Mouse (Mus musculus) liver, embryonic 13.5 days (tissue): Measurements from ENCODE around the gene Eef2kmt. TPM values are rescaled to one million over a fixed set of nuclear protein-coding genes. Genes with fewer than 3 reads are reported as not detected.
"Not testable (repeated sequence)": the region's sequence is repeated elsewhere in the genome, so short reads cannot be mapped to it uniquely, and the experiment has no call there.

Experiments used
- ATAC-seq: fragments of 200-750 bp; cut with Nextera tagmentation; 2 replicates; pipeline ENCODE4 v1.8.0; 2017; ENCODE audit warnings: low read depth, mild to moderate bottlenecking, moderate number of reproducible peaks, moderate library complexity
- DNase-seq: peaks from one replicate; pipeline ENCODE4 v3.0.0; 2022
- H3K27ac ChIP-seq: fragments of 300-500 bp; sonication (generic); 2 replicates; pipeline ENCODE4 v1.5.1; 2015; ENCODE audit warnings: moderate library complexity, mild to moderate bottlenecking, inconsistent platforms
- H3K27me3 ChIP-seq: fragments of 300-500 bp; sonication (generic); 2 replicates; pipeline ENCODE4 v1.6.1; 2015; ENCODE audit warnings: mild to moderate bottlenecking, inconsistent platforms
- H3K36me3 ChIP-seq: fragments of 300-500 bp; sonication (generic); 2 replicates; pipeline ENCODE4 v1.6.1; 2015; ENCODE audit warnings: mild to moderate bottlenecking, inconsistent platforms
- H3K4me1 ChIP-seq: fragments of 300-500 bp; sonication (generic); replicated peaks from 2 replicates; pipeline ENCODE4 v1.6.1; 2015; ENCODE audit warnings: inconsistent platforms
- H3K4me2 ChIP-seq: fragments of 300-500 bp; sonication (generic); 2 replicates; pipeline ENCODE4 v1.6.1; 2015; ENCODE audit warnings: inconsistent platforms, mild to moderate bottlenecking, moderate library complexity
- H3K4me3 ChIP-seq: fragments of 300-500 bp; sonication (generic); replicated peaks from 2 replicates; pipeline ENCODE4 v1.5.1; 2015; ENCODE audit warnings: mild to moderate bottlenecking, inconsistent platforms
- H3K9ac ChIP-seq: fragments of 300-500 bp; sonication (generic); 2 replicates; pipeline ENCODE4 v1.6.1; 2015; ENCODE audit warnings: mild to moderate bottlenecking, inconsistent platforms
- H3K9me3 ChIP-seq: fragments of 300-500 bp; sonication (generic); replicated peaks from 2 replicates; pipeline ENCODE4 v1.6.1; 2016; ENCODE audit warnings: inconsistent platforms
- WGBS: fragments of 180-500 bp; shearing (Covaris S2); methylation state at CpG from one replicate; pipeline ENCODE4 v1.1.7; 2015; ENCODE audit not compliant: insufficient replicate concordance; 5-methylcytosine and 5-hydroxymethylcytosine counted together
- polyA plus RNA-seq: library from polyadenylated mRNA; unstranded; fragments of >200 nt; fragmentation: Nextera tagmentation; extraction: Ambion mirVana; gene quantifications from 2 replicates; pipeline ENCODE4 v1.2.1, GENCODE M21; 2015

Eef2kmt gene
- polyA plus RNA-seq, 1 experiment from 2014 or later, result 15.0 TPM

GRCm38 (mm10) chr16:5252260-5252659 is 3.5 kb downstream of the Eef2kmt start:
- Histone ChIP-seq H3K9me3 (no peaks in the 10 kb centered on the region), H3K9ac (no peak overlapping the region), H3K27me3 (no peaks in the 10 kb centered on the region), H3K27ac (no peak overlapping the region), H3K4me1 (peaks cover 24% of the 10 kb centered on the region), H3K36me3 (peaks cover 52% of the 10 kb centered on the region), H3K4me2 (no peak overlapping the region), H3K4me3 (no peak overlapping the region)
- WGBS, result 72% methylated on average over 2 of the region's 2 CpGs
- DNase-seq, result no peak
- no peak for ATAC-seq

DNA sequence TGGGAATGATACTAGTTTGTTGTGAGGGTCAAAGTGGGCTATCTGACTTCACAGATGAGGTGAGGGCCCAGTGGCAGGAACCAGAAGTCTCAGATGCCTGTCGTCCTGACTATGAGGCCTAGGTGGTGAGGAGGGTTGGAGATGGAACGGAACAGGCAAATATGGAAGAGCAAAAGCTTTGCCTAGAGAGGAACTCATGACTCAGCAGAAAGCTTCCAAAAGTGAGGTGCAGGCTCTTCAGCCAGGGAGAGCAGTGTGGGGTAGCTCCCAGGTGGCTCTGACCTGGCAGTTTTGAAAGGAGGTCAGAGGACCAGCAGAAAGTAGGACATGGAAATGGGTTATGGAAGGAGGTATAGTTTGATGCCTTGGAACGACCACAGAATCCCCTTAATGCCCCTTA is 4.9 kb downstream of the Eef2kmt start:
- H3K27me3 ChIP-seq, result no peaks in the 10 kb centered on the region
- ATAC-seq (no peak), DNase-seq (no peak)
- peaks cover 19% of the 10 kb centered on the region for H3K4me1 ChIP-seq
- H3K9me3 ChIP-seq, result no peaks in the 10 kb centered on the region
- no peak overlapping the region for H3K4me3 ChIP-seq
- H3K4me2 ChIP-seq, result no peak overlapping the region
- H3K36me3 ChIP-seq, result peaks cover 62% of the 10 kb centered on the region
- WGBS, result 77% methylated on average over 3 of the region's 3 CpGs
- H3K9ac ChIP-seq, result no peak overlapping the region
- H3K27ac ChIP-seq, result no peak overlapping the region

- no peaks in the 10 kb centered on the region for H3K4me1 ChIP-seq
- H3K27me3 ChIP-seq, result no peaks in the 10 kb centered on the region
- no peaks in the 10 kb centered on the region for H3K9me3 ChIP-seq
- H3K36me3 ChIP-seq, result peaks cover 93% of the 10 kb centered on the region
- no peak overlapping the region for H3K9ac ChIP-seq
- no peak overlapping the region for H3K4me3 ChIP-seq
- ATAC-seq, result no peak; the same call in 1 of the 2 replicates
- WGBS, result 44% methylated on average over 7 of the region's 7 CpGs
- no peak overlapping the region for H3K27ac ChIP-seq
- DNase-seq, result peak; percentile 49
- H3K4me2 ChIP-seq, result no peak overlapping the region
These were observed 11.4 kb downstream of the Eef2kmt start for GRCm38 (mm10) chr16:5244411-5244810.

DNA sequence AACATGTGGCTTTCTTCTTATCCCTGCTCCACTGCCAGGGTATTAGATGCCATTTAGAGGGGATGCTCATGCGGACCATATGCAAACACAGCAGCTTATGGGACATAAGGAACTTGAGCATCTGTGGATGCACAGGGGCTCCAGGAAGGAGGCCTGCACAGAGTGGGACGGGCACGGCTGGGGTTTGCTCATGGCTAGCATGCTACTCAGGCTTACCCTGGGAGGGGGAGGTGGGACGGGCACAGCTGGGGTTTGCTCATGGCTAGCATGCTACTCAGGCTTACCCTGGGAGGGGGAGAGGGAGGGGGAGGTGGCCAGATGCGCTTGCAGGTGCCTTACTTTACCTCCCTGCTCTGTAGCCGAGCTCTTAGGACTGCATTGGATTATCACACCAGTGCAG is 12.9 kb downstream of the Eef2kmt start:
- H3K4me1 ChIP-seq, result no peaks in the 10 kb centered on the region
- DNase-seq (no peak), ATAC-seq (no peak)
- no peak overlapping the region for H3K9ac ChIP-seq
- H3K9me3 ChIP-seq, result no peaks in the 10 kb centered on the region
- H3K4me3 ChIP-seq, result no peak overlapping the region
- 82% methylated on average over 6 of the region's 6 CpGs for WGBS
- peaks cover 93% of the 10 kb centered on the region for H3K36me3 ChIP-seq
- H3K27ac ChIP-seq, result no peak overlapping the region
- H3K4me2 ChIP-seq, result no peak overlapping the region
- H3K27me3 ChIP-seq, result no peaks in the 10 kb centered on the region

- Histone ChIP-seq H3K36me3 (peaks cover 89% of the 10 kb centered on the region), H3K4me1 (no peaks in the 10 kb centered on the region), H3K9ac (no peak overlapping the region), H3K9me3 (no peaks in the 10 kb centered on the region), H3K4me3 (no peak overlapping the region), H3K27ac (no peak overlapping the region), H3K27me3 (no peaks in the 10 kb centered on the region), H3K4me2 (no peak overlapping the region)
- no peak for ATAC-seq
- 80% methylated on average over 4 of the region's 4 CpGs for WGBS
- DNase-seq, result no peak
These were observed 13.4 kb downstream of the Eef2kmt start for GRCm38 (mm10) chr16:5242355-5242754.

- Histone ChIP-seq H3K4me2 (peak within 1 kb of the TSS; percentile 88), H3K9ac (peak within 1 kb of the TSS; percentile 85), H3K4me3 (peak within 1 kb of the TSS; percentile 88), H3K9me3 (no peaks in the 10 kb centered on the region), H3K27ac (peak within 1 kb of the TSS; percentile 63), H3K4me1 (peaks cover 20% of the 10 kb centered on the region), H3K36me3 (peaks cover 17% of the 10 kb centered on the region), H3K27me3 (no peaks in the 10 kb centered on the region)
- WGBS, result 1% methylated on average over 47 of the region's 47 CpGs
- ATAC-seq (peak; percentile 94), DNase-seq (peak; percentile 92)
These were observed 22.1 kb downstream of the Eef2kmt start, which contains the start of gene Alg1 for GRCm38 (mm10) chr16:5233418-5234313. TSS of gene Alg1 (plus strand) at chr16:5233621.

GRCm38 (mm10) chr16:5232982-5233381 is 22.8 kb downstream of the Eef2kmt start:
- Histone ChIP-seq H3K4me1 (peaks cover 20% of the 10 kb centered on the region), H3K4me3 (peak overlapping the region; percentile 88), H3K36me3 (peaks cover 11% of the 10 kb centered on the region), H3K9me3 (no peaks in the 10 kb centered on the region), H3K27me3 (no peaks in the 10 kb centered on the region), H3K27ac (no peak overlapping the region), H3K4me2 (peak overlapping the region; percentile 88), H3K9ac (no peak overlapping the region)
- 61% methylated on average over 4 of the region's 4 CpGs for WGBS
- DNase-seq (no peak), ATAC-seq (peak; percentile 5; the same call in 1 of the 2 replicates)

DNA sequence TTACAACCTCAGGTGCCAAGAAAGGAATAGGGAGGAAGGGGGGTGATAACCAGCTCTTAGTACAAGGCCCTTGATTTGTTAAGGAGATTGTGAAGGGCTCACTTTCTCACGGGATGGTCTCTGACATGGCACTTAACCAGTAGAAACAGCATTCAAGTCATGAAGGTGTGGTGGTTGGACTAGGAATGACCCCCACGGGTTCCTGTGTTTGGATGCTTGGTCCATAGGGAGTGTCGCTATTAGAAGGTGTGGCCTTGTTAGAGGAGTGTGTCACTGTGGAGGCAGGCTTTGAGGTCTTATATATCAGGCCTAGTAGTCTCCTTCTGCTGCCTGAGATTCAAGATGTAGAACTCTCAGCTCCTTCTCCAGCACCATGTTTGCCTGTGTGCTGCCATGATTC is 27.7 kb downstream of the Eef2kmt start:
- 61% methylated on average over 3 of the region's 3 CpGs for WGBS
- not testable (repeated sequence) for H3K27me3 ChIP-seq, H3K36me3 ChIP-seq, H3K9ac ChIP-seq, ATAC-seq, H3K9me3 ChIP-seq, DNase-seq, H3K4me1 ChIP-seq, H3K4me2 ChIP-seq, H3K27ac ChIP-seq, H3K4me3 ChIP-seq

DNA sequence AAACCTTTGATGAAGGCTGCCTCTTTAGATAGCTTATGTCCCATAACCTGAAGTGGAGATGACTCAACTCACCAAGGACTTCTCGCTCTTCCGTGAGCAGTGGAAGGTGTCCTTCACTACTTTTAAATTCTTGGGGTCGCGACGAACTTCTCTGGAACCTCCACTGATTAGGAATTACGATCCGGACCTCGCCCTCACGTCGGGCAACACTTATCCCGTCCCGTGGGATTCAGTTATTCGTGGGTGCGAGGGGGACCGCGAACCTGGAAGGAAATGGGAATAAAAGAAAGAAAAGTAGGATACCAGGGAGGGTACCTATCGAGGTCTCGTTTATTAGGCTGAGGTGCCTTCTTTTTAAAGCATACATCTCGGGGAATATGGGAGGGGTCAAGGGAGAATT is 28.3 kb downstream of the Eef2kmt start:
- DNase-seq, H3K36me3 ChIP-seq, H3K4me1 ChIP-seq, H3K4me3 ChIP-seq, ATAC-seq, H3K4me2 ChIP-seq, H3K27ac ChIP-seq, H3K9me3 ChIP-seq, H3K9ac ChIP-seq, H3K27me3 ChIP-seq: not testable (repeated sequence)
- 69% methylated on average over 19 of the region's 19 CpGs for WGBS

GRCm38 (mm10) chr16:5226534-5226933 is 29.2 kb downstream of the Eef2kmt start:
- not testable (repeated sequence) for H3K9me3 ChIP-seq, ATAC-seq, H3K4me2 ChIP-seq

GRCm38 (mm10) chr16:5222140-5222539 is 33.6 kb downstream of the Eef2kmt start, which contains the start of gene AU021092:
TSS of gene AU021092 (minus strand) at chr16:5222299.
- no peak for ATAC-seq
- no peak within 1 kb of the TSS for H3K27ac ChIP-seq
- H3K36me3 ChIP-seq, result no peaks in the 10 kb centered on the region
- no peak within 1 kb of the TSS for H3K4me2 ChIP-seq
- no peaks in the 10 kb centered on the region for H3K9me3 ChIP-seq
- H3K9ac ChIP-seq, result no peak within 1 kb of the TSS
- H3K27me3 ChIP-seq, result no peaks in the 10 kb centered on the region
- no peaks in the 10 kb centered on the region for H3K4me1 ChIP-seq
- no peak within 1 kb of the TSS for H3K4me3 ChIP-seq
- WGBS, result 47% methylated on average over 6 of the region's 6 CpGs
- DNase-seq, result no peak

More at GRCm38 (mm10) chr16:5226534-5226933, 29.2 kb downstream of the Eef2kmt start:
- H3K4me1 ChIP-seq, DNase-seq, H3K27ac ChIP-seq, H3K9ac ChIP-seq, H3K27me3 ChIP-seq, H3K36me3 ChIP-seq, H3K4me3 ChIP-seq: not testable (repeated sequence)
- WGBS, result 25% methylated on average over 1 of the region's 1 CpGs

DNA sequence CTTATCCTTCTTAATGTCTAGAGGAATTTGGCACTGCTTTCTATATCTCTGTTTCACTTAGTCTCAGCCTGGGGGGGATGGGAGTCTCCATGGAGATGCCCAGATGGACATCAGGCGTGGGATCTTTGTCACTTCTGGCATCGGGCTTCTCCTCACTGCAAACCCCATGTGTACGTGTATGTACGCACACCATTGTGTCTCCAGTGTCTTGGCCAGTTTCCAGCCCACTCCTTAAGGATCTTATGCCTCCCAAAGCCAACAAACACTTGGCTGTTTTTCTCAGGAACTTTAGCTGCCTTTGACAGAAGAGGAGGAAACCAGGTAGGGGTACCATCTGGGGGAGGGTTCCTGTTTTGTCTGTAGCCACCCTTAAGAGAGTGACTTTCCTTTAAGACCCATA is 34.4 kb downstream of the Eef2kmt start:
- Histone ChIP-seq H3K4me2 (no peak overlapping the region), H3K36me3 (no peaks in the 10 kb centered on the region), H3K27me3 (no peaks in the 10 kb centered on the region), H3K4me3 (no peak overlapping the region), H3K9me3 (no peaks in the 10 kb centered on the region), H3K4me1 (no peaks in the 10 kb centered on the region), H3K9ac (no peak overlapping the region), H3K27ac (no peak overlapping the region)
- ATAC-seq (no peak), DNase-seq (no peak)
- 67% methylated on average over 4 of the region's 4 CpGs for WGBS
